Mouse (Mus musculus) limb, embryonic 13.5 days (tissue): Measurements from ENCODE around the gene 4930455H04Rik. TPM values are rescaled to one million over a fixed set of nuclear protein-coding genes. Genes with fewer than 3 reads are reported as not detected.

Source experiments
- ATAC-seq: fragments of 200-750 bp; cut with Nextera tagmentation; 2 replicates; pipeline ENCODE4 v1.8.0; 2017; ENCODE audit warnings: low read depth, moderate number of reproducible peaks, moderate TSS enrichment; ENCODE audit not compliant: low FRiP score
- H3K27ac ChIP-seq: fragments of 300-500 bp; sonication (generic); 2 replicates; pipeline ENCODE4 v1.5.1; 2015; ENCODE audit warnings: inconsistent platforms, mild to moderate bottlenecking, moderate library complexity
- H3K27me3 ChIP-seq: fragments of 300-500 bp; sonication (generic); 2 replicates; pipeline ENCODE4 v1.6.1; 2015; ENCODE audit warnings: mild to moderate bottlenecking, inconsistent platforms
- H3K36me3 ChIP-seq: fragments of 300-500 bp; sonication (generic); 2 replicates; pipeline ENCODE4 v1.6.1; 2015; ENCODE audit warnings: inconsistent platforms, mild to moderate bottlenecking, moderate library complexity
- H3K4me1 ChIP-seq: fragments of 300-500 bp; sonication (generic); 2 replicates; pipeline ENCODE4 v1.6.1; 2015; ENCODE audit warnings: inconsistent platforms
- H3K4me2 ChIP-seq: fragments of 300-500 bp; sonication (generic); replicated peaks from 2 replicates; pipeline ENCODE4 v1.6.1; 2015; ENCODE audit warnings: inconsistent platforms, mild to moderate bottlenecking, moderate library complexity
- H3K4me3 ChIP-seq: fragments of 300-500 bp; sonication (generic); 2 replicates; pipeline ENCODE4 v1.5.1; 2015; ENCODE audit warnings: moderate library complexity, mild to moderate bottlenecking, inconsistent platforms
- H3K9ac ChIP-seq: fragments of 300-500 bp; sonication (generic); 2 replicates; pipeline ENCODE4 v1.6.1; 2015; ENCODE audit warnings: mild to moderate bottlenecking, inconsistent platforms
- H3K9me3 ChIP-seq: fragments of 300-500 bp; sonication (generic); 2 replicates; pipeline ENCODE4 v1.6.1; 2016; ENCODE audit warnings: inconsistent platforms
- WGBS: fragments of 180-500 bp; shearing (Covaris S2); methylation state at CpG from one replicate; pipeline ENCODE4 v1.1.7; 2015; 5-methylcytosine and 5-hydroxymethylcytosine counted together
- polyA plus RNA-seq: library from polyadenylated mRNA; unstranded; fragments of >200 nt; fragmentation: Nextera tagmentation; extraction: Ambion mirVana; gene quantifications from 2 replicates; pipeline ENCODE4 v1.2.1, GENCODE M21; 2015

Gene 4930455H04Rik
- polyA plus RNA-seq: not detected in 2 replicates

- H3K4me2 ChIP-seq: peak within 1 kb of the TSS; percentile 70
- H3K9me3 ChIP-seq: no peaks in the 10 kb centered on the region
- no peak for ATAC-seq
- no peaks in the 10 kb centered on the region for H3K36me3 ChIP-seq
- H3K9ac ChIP-seq: peak within 1 kb of the TSS; percentile 56
- 53% methylated on average over 4 of the region's 4 CpGs for WGBS
- H3K27ac ChIP-seq: peak within 1 kb of the TSS; percentile 49
- H3K4me3 ChIP-seq: peak within 1 kb of the TSS; percentile 45
- H3K4me1 ChIP-seq: peaks cover 10% of the 10 kb centered on the region; the same call in 1 of the 2 replicates
- no peaks in the 10 kb centered on the region for H3K27me3 ChIP-seq
These were observed at the start of gene 4930455H04Rik for GRCm38 (mm10) chr3:116967967-116968366. Gene 4930455H04Rik (plus strand): TSS chr3:116968267.

GRCm38 (mm10) chr3:116921535-116921934 lies 46.5 kb upstream of the 4930455H04Rik start:
- H3K27ac ChIP-seq: no peak overlapping the region
- no peak overlapping the region for H3K4me2 ChIP-seq
- H3K36me3 ChIP-seq: no peaks in the 10 kb centered on the region
- no peak overlapping the region for H3K4me3 ChIP-seq
- H3K9me3 ChIP-seq: no peaks in the 10 kb centered on the region
- no peak for ATAC-seq
- 80% methylated on average over 3 of the region's 3 CpGs for WGBS
- H3K27me3 ChIP-seq: 0 out of 2 replicates have a peak, but pooled peaks cover 2% of the 10 kb centered on the region
- no peak overlapping the region for H3K9ac ChIP-seq
- 0 out of 2 replicates have a peak, but pooled peaks cover 4% of the 10 kb centered on the region for H3K4me1 ChIP-seq

GRCm38 (mm10) chr3:116923042-116923441 lies 45.0 kb upstream of the 4930455H04Rik start:
- Histone ChIP-seq H3K36me3 (no peaks in the 10 kb centered on the region), H3K4me1 (0 out of 2 replicates have a peak, but pooled peaks cover 4% of the 10 kb centered on the region), H3K4me3 (no peak overlapping the region), H3K4me2 (peak overlapping the region; percentile 14; the same call in 1 of the 2 replicates), H3K9ac (no peak overlapping the region), H3K9me3 (no peaks in the 10 kb centered on the region), H3K27ac (no peak overlapping the region), H3K27me3 (0 out of 2 replicates have a peak, but pooled peaks cover 2% of the 10 kb centered on the region)
- WGBS: 30% methylated on average over 12 of the region's 12 CpGs
- ATAC-seq: no peak

- no peaks in the 10 kb centered on the region for H3K27me3 ChIP-seq
- peak; percentile 81 for ATAC-seq
- H3K4me2 ChIP-seq: no peak overlapping the region
- no peaks in the 10 kb centered on the region for H3K4me1 ChIP-seq
- H3K4me3 ChIP-seq: no peak overlapping the region
- no peaks in the 10 kb centered on the region for H3K9me3 ChIP-seq
- 84% methylated on average over 4 of the region's 4 CpGs for WGBS
- H3K36me3 ChIP-seq: no peaks in the 10 kb centered on the region
- H3K27ac ChIP-seq: no peak overlapping the region
- H3K9ac ChIP-seq: no peak overlapping the region
These were observed 39.1 kb upstream of the 4930455H04Rik start for GRCm38 (mm10) chr3:116928994-116929393.

GRCm38 (mm10) chr3:116933158-116933557 lies 34.9 kb upstream of the 4930455H04Rik start:
- no peak overlapping the region for H3K9ac ChIP-seq
- no peak overlapping the region for H3K27ac ChIP-seq
- no peaks in the 10 kb centered on the region for H3K27me3 ChIP-seq
- no peak overlapping the region for H3K4me3 ChIP-seq
- no peaks in the 10 kb centered on the region for H3K4me1 ChIP-seq
- no peak for ATAC-seq
- no peak overlapping the region for H3K4me2 ChIP-seq
- no peaks in the 10 kb centered on the region for H3K9me3 ChIP-seq
- WGBS: 88% methylated on average over 1 of the region's 1 CpGs
- H3K36me3 ChIP-seq: no peaks in the 10 kb centered on the region

GRCm38 (mm10) chr3:116936934-116937691 lies 31.0 kb upstream of the 4930455H04Rik start:
- 53% methylated on average over 4 of the region's 4 CpGs for WGBS
- ATAC-seq: peak; percentile 48; the same call in 1 of the 2 replicates

GRCm38 (mm10) chr3:116940804-116941558 lies 27.1 kb upstream of the 4930455H04Rik start:
- no peaks in the 10 kb centered on the region for H3K9me3 ChIP-seq
- no peaks in the 10 kb centered on the region for H3K36me3 ChIP-seq
- H3K27ac ChIP-seq: no peak overlapping the region
- H3K4me3 ChIP-seq: no peak overlapping the region
- H3K4me1 ChIP-seq: 0 out of 2 replicates have a peak, but pooled peaks cover 6% of the 10 kb centered on the region
- no peaks in the 10 kb centered on the region for H3K27me3 ChIP-seq
- ATAC-seq: peak; percentile 30; the same call in 1 of the 2 replicates
- WGBS: 67% methylated on average over 10 of the region's 10 CpGs
- H3K4me2 ChIP-seq: no peak overlapping the region
- H3K9ac ChIP-seq: no peak overlapping the region

More at GRCm38 (mm10) chr3:116936934-116937691, 31.0 kb upstream of the 4930455H04Rik start:
- Histone ChIP-seq H3K9me3 (no peaks in the 10 kb centered on the region), H3K27ac (no peak overlapping the region), H3K9ac (no peak overlapping the region), H3K4me3 (no peak overlapping the region), H3K4me2 (no peak overlapping the region), H3K27me3 (no peaks in the 10 kb centered on the region), H3K36me3 (no peaks in the 10 kb centered on the region), H3K4me1 (0 out of 2 replicates have a peak, but pooled peaks cover 6% of the 10 kb centered on the region)

- no peak overlapping the region for H3K9ac ChIP-seq
- no peak overlapping the region for H3K4me3 ChIP-seq
- WGBS: 93% methylated on average over 1 of the region's 1 CpGs
- 0 out of 2 replicates have a peak, but pooled peaks cover 6% of the 10 kb centered on the region for H3K4me1 ChIP-seq
- no peak overlapping the region for H3K4me2 ChIP-seq
- ATAC-seq: no peak
- no peaks in the 10 kb centered on the region for H3K9me3 ChIP-seq
- H3K27me3 ChIP-seq: no peaks in the 10 kb centered on the region
- no peaks in the 10 kb centered on the region for H3K36me3 ChIP-seq
- no peak overlapping the region for H3K27ac ChIP-seq
These were observed 26.4 kb upstream of the 4930455H04Rik start for GRCm38 (mm10) chr3:116941559-116942117.

GRCm38 (mm10) chr3:116942751-116943150 lies 25.3 kb upstream of the 4930455H04Rik start:
- Histone ChIP-seq H3K27me3 (no peaks in the 10 kb centered on the region), H3K9me3 (no peaks in the 10 kb centered on the region), H3K9ac (no peak overlapping the region), H3K36me3 (no peaks in the 10 kb centered on the region), H3K4me2 (no peak overlapping the region), H3K4me1 (0 out of 2 replicates have a peak, but pooled peaks cover 6% of the 10 kb centered on the region), H3K4me3 (no peak overlapping the region), H3K27ac (no peak overlapping the region)
- WGBS: 74% methylated on average over 6 of the region's 6 CpGs
- ATAC-seq: no peak

- Histone ChIP-seq H3K9ac (no peak overlapping the region), H3K4me3 (no peak overlapping the region), H3K4me1 (0 out of 2 replicates have a peak, but pooled peaks cover 6% of the 10 kb centered on the region), H3K27me3 (no peaks in the 10 kb centered on the region), H3K9me3 (no peaks in the 10 kb centered on the region), H3K36me3 (no peaks in the 10 kb centered on the region), H3K4me2 (no peak overlapping the region), H3K27ac (no peak overlapping the region)
- ATAC-seq: no peak
- WGBS: 63% methylated on average over 4 of the region's 4 CpGs
These were observed 24.6 kb upstream of the 4930455H04Rik start for GRCm38 (mm10) chr3:116943422-116943821.

GRCm38 (mm10) chr3:116946476-116946875 lies 21.6 kb upstream of the 4930455H04Rik start:
- ATAC-seq: no peak
- 0 out of 2 replicates have a peak, but pooled peaks cover 3% of the 10 kb centered on the region for H3K4me1 ChIP-seq

More at GRCm38 (mm10) chr3:116946476-116946875, 21.6 kb upstream of the 4930455H04Rik start:
- Histone ChIP-seq H3K4me2 (no peak overlapping the region), H3K9me3 (no peaks in the 10 kb centered on the region), H3K4me3 (no peak overlapping the region), H3K9ac (no peak overlapping the region), H3K27ac (no peak overlapping the region), H3K36me3 (no peaks in the 10 kb centered on the region), H3K27me3 (no peaks in the 10 kb centered on the region)
- 84% methylated on average over 4 of the region's 4 CpGs for WGBS
